8 mouse cellular contexts compared by ENCODE assay signal in the genomic region with DNA sequence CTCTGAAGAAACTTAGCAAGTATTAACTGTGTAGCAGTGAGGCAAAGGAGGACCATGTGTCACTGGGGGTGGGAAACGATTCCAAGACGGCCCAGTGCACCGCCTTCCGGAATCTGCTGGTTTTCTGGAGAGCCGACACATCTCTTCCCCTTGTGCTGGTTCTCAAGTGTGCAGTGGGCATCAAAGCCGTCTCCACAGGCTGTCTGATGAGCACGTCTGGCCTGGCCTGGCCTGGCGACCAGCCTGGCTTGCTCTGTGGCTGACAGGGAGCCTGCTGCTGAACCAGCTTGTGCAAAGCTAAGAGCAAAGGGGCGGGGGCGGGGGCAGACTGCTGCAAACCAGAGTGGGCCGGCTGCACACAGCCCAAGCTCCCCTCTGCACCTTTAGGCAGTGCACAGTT. TPM values are rescaled to one million over a fixed set of nuclear protein-coding genes. Genes with fewer than 3 reads are reported as not detected.
A peak's percentile ranks its signal among the peaks of the same experiment; 100 is the strongest.
DNase-seq lines count a peak whose midpoint lies in the region; ATAC-seq and TF ChIP-seq lines count a peak whose summit lies in the region.

No protein-coding gene starts in this region.

- no peak for DNase-seq in kidney, adult 9 months
- peak; percentile 50 to 55 for DNase-seq in heart, postnatal 10 days
- no peak for DNase-seq in retina, embryonic 14.5 days (ENCODE audit: low spot score)
- no peak for DNase-seq in frontal cortex, postnatal 10 days (ENCODE audit: low spot score in 2 of 2)

- WGBS in kidney, embryonic 14.5 days: 55% methylated on average over 11 of the region's 11 CpGs

- no peak overlapping the region for H3K4me3 ChIP-seq in kidney, embryonic 14.5 days (ENCODE audit: low read length)
- no peak overlapping the region for H3K4me3 ChIP-seq in ES-Bruce4 (ENCODE audit: low read depth, low read length)

- no peaks in the 10 kb centered on the region for H3K9me3 ChIP-seq in kidney, embryonic 14.5 days (ENCODE audit: control insufficient read depth, low read length)
- H3K9me3 ChIP-seq in ES-Bruce4 (replicated peaks; ENCODE audit: control insufficient read depth, insufficient read depth, low read length, poor library complexity, severe bottlenecking): no peaks in the 10 kb centered on the region

- TF ChIP-seq CTCF in ES-Bruce4 (IDR thresholded peaks at IDR 0.05; ENCODE audit: low read depth, low read length): no peak

- no peak overlapping the region for H3K9ac ChIP-seq in kidney, embryonic 14.5 days (ENCODE audit: low read depth, low read length)
- no peak overlapping the region for H3K9ac ChIP-seq in ES-Bruce4 (ENCODE audit: low read depth, poor library complexity, severe bottlenecking)

- TF ChIP-seq EP300 in ES-Bruce4 (IDR thresholded peaks at IDR 0.05; ENCODE audit: insufficient read depth, low read depth, low read length): 0 out of 2 replicates have a peak, but pooled peaks have one; percentile 23

- TF ChIP-seq POLR2A in ES-Bruce4 (IDR thresholded peaks at IDR 0.05; ENCODE audit: insufficient read depth, low read length): no peak

- peaks cover 33% of the 10 kb centered on the region for H3K4me1 ChIP-seq in kidney, embryonic 14.5 days (ENCODE audit: control insufficient read depth, insufficient read depth, low read length)
- H3K4me1 ChIP-seq in ES-Bruce4 (ENCODE audit: control insufficient read depth, insufficient read depth, low read length): no peaks in the 10 kb centered on the region

- intact Hi-C loops in heart, postnatal 10 days (cut with DNase I): no loop called here

- ATAC-seq in kidney, embryonic 14.5 days (ENCODE audit: low FRiP score, low TSS enrichment): 0 out of 2 replicates have a peak, but pooled peaks have one; percentile 26
- ATAC-seq in cerebellum, adult (ENCODE audit: insufficient number of reproducible peaks, low FRiP score, low TSS enrichment): peak; percentile 20; the same call in 1 of the 2 replicates
- no peak for ATAC-seq in erythroblast, adult 5-6 weeks (replicated peaks; ENCODE audit: low FRiP score, poor library complexity, severe bottlenecking)

- no peak overlapping the region for H3K4me2 ChIP-seq in kidney, embryonic 14.5 days (replicated peaks; ENCODE audit: low read depth, low read length)

- H3K27me3 ChIP-seq in kidney, embryonic 14.5 days (ENCODE audit: control insufficient read depth, insufficient read depth, low read length): no peaks in the 10 kb centered on the region
- no peaks in the 10 kb centered on the region for H3K27me3 ChIP-seq in ES-Bruce4 (ENCODE audit: control insufficient read depth, insufficient read depth, low read length, poor library complexity, severe bottlenecking)

- H3K27ac ChIP-seq in kidney, embryonic 14.5 days (ENCODE audit: low read depth, low read length): 0 out of 2 replicates have a peak overlapping the region, but pooled peaks have one; percentile 6
- H3K27ac ChIP-seq in ES-Bruce4 (ENCODE audit: insufficient read depth, low read length): no peak overlapping the region

- no peaks in the 10 kb centered on the region; the same call in 1 of the 2 replicates for H3K36me3 ChIP-seq in kidney, embryonic 14.5 days (ENCODE audit: control insufficient read depth, insufficient read depth, low read length)
- no peaks in the 10 kb centered on the region for H3K36me3 ChIP-seq in ES-Bruce4 (ENCODE audit: control insufficient read depth, insufficient read depth, low read length, poor library complexity, severe bottlenecking)

RNA-seq across cellular contexts. Expression of gene Sec14l1, which starts 14.5 kb away (rescaled TPM):
- polyA plus RNA-seq in kidney, embryonic 14.5 days (2014; fragmentation: Nextera tagmentation; extraction: Ambion mirVana): 30.2 and 36.5 TPM in 2 replicates
- 77.5 and 77.7 TPM in 2 replicates for polyA plus RNA-seq in ES-Bruce4 (2011; ENCODE audit: insufficient read depth, insufficient read length, low read depth, missing spikeins)
- total RNA-seq in heart, postnatal 10 days (2021): 10 to 100 TPM; 79.2 to 91.1 TPM
- total RNA-seq in erythroblast, adult 5-6 weeks (2015; ENCODE audit: low replicate concordance): 15.7 and 16.9 TPM in 2 replicates
- 27.2 and 32.7 TPM in 2 replicates for total RNA-seq in erythroblast, adult 5-6 weeks (2017; ENCODE audit: low replicate concordance)

Comparison
In these comparisons a context has a peak if more than half of its experiments do, and no peak if none do; other contexts are left out.
1. DNase-seq: peak in heart, postnatal 10 days (2 of 2); none in kidney, adult 9 months (single experiment), retina, embryonic 14.5 days (single experiment) and frontal cortex, postnatal 10 days (0 of 2).